Mouse (Mus musculus): ENCODE data around the gene Bsx. TPM values are rescaled to one million over a fixed set of nuclear protein-coding genes. Genes with fewer than 3 reads are reported as not detected.

Bsx gene
- total RNA-seq (2021), result not detected
- long read RNA-seq, experiment 1, result 0 reads
- long read RNA-seq, experiment 2, result 0 reads

- intact Hi-C loops (cut with DNase I; ENCODE audit: low total_unique reads), result no loop called here
- peak; percentile 62 for DNase-seq
Measured at GRCm38 (mm10) chr9:40873556-40874470, at the start of gene Bsx. TSS of gene Bsx (plus strand) at chr9:40874127.

- intact Hi-C loops (cut with DNase I; ENCODE audit: low total_unique reads), result no loop called here
- no peak for DNase-seq
Measured at GRCm38 (mm10) chr9:40825601-40826000, 48.3 kb upstream of the Bsx start.

DNA sequence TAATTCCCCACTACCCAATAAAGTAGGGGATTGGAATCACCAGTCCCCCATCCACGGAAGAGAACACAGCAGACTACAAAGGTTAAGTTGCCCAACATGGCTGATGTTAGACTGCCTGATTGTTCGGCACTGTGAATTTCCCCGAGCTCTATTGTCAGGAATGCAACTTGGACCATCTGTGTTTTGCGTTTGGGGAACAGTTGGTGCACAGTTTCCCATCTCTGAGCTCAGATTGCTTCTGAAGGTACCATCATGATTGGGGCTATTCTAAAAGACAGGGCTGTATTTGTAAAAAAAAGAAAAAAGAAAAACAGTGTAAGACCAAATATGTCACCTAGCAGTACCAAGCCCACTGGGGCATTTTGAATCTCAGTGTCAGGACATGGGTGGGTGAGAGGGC is 46.6 kb upstream of the Bsx start:
- intact Hi-C loops (cut with DNase I; ENCODE audit: low total_unique reads), result no loop called here
- DNase-seq, result no peak

- peak; percentile 68 for DNase-seq
- intact Hi-C loops (cut with DNase I; ENCODE audit: low total_unique reads), result loop anchor here (10.0 kb wide), 1 partner anchor 150 kb away; no protein-coding TSS in a partner anchor
Measured at GRCm38 (mm10) chr9:40834569-40834968, 39.4 kb upstream of the Bsx start.

DNA sequence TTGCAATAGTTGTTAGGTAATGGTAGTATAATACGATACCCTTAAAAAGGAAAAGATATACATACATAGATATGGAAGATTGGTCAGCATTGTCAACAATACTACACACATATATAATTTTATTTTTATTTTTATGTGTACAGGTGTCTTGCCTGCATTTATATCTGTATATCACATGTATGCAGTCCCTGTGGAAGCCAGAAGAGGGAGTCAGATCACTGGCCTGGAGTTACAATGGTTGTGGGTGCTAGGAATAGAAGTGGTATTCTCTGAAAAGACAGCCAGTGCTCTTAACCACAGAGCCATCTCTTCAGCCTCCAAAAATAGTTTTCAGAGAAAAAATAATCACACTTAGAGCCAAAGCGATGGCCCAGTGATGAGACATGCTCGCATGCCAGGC is 37.2 kb upstream of the Bsx start:
- intact Hi-C loops (cut with DNase I; ENCODE audit: low total_unique reads), result loop anchor here (10.0 kb wide), 1 partner anchor 148 kb away; no protein-coding TSS in a partner anchor
- DNase-seq, result no peak

DNA sequence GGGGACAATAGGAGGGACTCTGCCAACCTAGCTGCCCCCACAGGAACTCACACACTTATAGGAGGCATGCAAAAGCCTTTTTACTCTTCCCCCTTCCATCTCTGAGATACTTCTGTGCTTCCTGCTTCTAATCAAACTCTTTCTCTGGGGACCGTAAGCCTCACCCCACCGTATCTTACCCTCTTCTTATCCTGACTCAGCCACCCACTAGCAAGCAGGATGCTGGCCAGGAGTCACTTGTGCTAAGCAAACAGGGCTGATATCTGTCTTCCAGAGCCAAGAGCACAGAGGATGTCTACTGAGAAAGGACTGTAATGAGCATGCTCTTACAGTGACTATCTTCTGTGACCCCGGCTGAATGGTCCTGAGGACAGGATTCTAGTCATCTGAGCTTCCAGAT is 34.3 kb upstream of the Bsx start:
- intact Hi-C loops (cut with DNase I; ENCODE audit: low total_unique reads), result loop anchor here (10.0 kb wide), 1 partner anchor 145 kb away; no protein-coding TSS in a partner anchor
- DNase-seq, result no peak

DNA sequence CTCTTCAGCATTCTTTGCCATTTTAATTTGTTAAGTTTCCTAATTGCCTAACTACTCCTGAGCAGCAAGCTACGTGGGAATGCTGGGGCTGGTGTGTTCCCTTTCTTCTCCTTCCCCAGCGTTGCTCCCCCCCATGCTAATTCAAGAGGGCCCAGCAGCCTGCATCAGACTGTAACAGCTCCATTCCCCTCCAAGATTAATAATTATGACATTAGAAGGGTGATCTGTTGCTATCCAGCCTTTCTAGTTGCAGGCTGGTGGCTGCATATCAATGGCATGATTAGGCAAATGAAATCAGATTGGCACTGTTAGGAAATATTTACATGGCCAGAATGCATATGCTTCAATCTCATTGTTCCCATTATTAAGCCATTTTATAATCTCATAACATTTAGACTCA is 22.4 kb upstream of the Bsx start:
- intact Hi-C loops (cut with DNase I; ENCODE audit: low total_unique reads), result no loop called here
- DNase-seq, result no peak

DNA sequence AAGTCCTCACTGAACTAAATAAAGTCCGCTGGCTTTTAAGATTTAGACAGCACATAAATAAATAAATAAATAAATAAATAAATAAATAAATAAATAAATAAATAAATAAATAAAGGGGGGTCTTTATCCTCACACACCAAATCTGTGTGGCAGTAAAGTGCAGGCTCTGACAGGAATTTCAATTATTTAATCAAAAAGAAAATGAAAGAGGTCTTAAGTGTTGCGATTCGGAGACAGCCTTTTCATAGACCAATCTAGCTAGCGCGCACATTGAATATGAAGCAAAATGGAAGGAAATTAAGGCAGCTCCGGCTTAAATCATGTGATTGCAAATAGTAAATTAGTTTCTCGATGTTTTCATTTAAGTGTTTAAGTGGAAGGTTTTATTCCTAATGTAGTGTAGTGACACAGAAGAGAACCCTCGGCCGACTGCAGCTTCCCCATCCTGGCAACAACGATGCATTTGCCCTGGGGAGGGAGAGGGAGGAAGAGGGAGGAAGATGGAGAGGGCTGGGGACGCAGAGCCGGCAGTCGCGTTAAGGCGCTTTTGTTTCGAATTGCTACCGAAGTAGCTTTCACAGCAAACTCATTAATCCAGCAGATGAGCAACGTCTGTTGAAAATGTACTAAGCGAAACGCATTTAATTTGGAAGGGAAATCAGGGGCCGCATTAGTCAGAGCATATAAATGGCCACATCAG is 15.3 kb upstream of the Bsx start:
- intact Hi-C loops (cut with DNase I; ENCODE audit: low total_unique reads), result no loop called here
- no peak for DNase-seq

DNA sequence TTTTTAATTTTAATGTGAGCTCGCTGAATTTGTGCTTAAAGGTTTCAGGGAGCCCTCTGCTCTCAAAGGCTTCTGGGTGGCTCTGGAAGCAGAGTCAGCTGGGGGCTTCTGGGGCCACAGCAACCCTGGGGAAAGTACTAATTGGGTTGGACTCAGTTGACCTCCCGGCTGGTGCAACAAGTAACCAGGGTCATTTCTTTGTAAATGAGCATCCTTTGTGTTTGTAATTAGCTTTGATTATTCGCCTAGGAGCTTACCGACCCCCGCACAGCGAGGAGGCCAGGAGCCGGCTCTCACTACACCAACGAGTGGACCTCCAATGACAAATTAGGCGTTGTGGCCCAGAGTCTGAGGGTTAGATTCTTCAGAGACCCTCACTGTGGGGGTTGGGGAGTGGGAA is 14.7 kb upstream of the Bsx start:
- DNase-seq, result no peak
- intact Hi-C loops (cut with DNase I; ENCODE audit: low total_unique reads), result no loop called here

DNA sequence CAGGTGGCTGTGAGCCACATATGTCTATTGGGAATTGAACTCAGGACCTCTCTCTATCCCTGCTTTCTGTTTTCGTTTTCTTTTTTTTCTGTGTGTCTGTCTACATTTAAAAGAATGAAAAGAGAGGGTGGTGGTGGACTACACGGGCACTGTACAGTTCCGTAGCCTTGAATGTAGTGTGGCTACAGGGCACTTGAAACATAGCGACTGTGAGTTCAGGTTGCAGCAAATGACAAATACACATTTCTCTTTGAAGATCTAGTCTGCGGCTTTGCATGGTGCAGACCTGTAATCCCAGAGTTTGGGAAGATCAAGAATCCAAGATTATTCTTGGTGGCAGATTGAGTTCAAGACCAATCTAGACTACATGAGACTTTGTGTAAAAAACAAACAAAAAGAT is 3.6 kb upstream of the Bsx start:
- intact Hi-C loops (cut with DNase I; ENCODE audit: low total_unique reads), result no loop called here
- DNase-seq, result no peak

GRCm38 (mm10) chr9:40871369-40872155 is 2.4 kb upstream of the Bsx start:
- DNase-seq, result no peak
- intact Hi-C loops (cut with DNase I; ENCODE audit: low total_unique reads), result no loop called here

- intact Hi-C loops (cut with DNase I; ENCODE audit: low total_unique reads), result no loop called here
- DNase-seq, result no peak
Measured at GRCm38 (mm10) chr9:40872156-40872478, 1.8 kb upstream of the Bsx start.

DNA sequence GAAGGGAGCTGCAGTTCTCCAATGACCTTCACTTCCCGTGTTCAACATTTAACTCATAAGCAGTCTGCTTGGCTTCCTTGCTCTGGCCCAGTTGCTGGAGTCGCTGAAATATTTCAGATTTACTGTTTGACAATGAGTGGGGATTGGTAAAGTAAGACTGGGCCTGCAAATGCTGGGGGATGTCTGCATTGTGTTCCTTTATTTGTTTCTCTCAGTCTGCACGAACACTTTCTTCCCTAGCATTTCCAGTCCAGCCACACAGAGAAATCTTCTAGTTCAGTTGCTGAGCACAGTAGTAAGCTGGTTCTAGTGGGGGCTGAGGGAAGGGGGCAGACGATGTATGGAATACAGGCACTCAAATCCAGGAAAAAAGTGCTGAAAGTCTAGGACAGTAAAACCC is 1.0 kb downstream of the Bsx start:
- intact Hi-C loops (cut with DNase I; ENCODE audit: low total_unique reads), result no loop called here
- no peak for DNase-seq

DNA sequence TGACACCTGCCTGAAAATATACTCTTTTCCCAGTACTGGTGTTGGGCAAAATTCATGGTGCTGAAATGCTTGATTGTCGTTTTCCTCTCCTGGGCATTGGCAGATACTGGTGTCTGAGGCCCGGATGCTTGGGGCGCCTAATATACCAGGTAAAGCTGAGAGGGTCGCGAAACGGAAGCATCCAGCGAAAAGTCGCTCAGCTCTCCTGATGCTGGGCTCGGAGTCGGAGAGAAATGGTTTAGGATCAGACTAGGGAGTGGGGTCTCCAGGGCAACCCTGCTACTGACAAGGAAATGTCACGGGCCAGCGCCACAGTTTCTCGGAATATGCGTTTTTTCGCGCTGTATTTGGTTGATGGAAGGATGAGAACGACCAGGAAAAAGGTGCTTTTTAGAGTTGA is 1.5 kb downstream of the Bsx start:
- no peak for DNase-seq
- intact Hi-C loops (cut with DNase I; ENCODE audit: low total_unique reads), result no loop called here

GRCm38 (mm10) chr9:40876164-40876563 is 2.2 kb downstream of the Bsx start:
- DNase-seq, result no peak
- intact Hi-C loops (cut with DNase I; ENCODE audit: low total_unique reads), result no loop called here

DNA sequence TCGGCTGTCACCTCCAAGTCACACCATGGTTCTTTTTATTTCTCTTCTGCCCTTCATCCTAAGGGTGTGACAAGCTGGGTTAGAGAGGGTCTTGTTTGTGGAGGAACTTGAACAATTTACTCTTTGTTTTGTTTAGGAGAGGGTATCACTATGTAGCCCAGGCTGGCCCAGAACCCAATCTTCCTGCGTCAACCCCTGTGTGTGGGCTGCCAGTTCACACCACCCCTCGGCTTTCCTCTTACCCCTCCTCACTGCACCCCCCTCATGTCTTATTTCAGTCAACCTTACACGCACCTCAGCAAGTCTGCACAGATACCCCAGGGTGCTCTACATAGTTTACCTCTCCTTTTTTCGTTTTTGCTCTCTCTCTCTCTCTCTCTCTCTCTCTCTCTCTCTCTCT is 2.8 kb downstream of the Bsx start:
- DNase-seq, result no peak
- intact Hi-C loops (cut with DNase I; ENCODE audit: low total_unique reads), result no loop called here

- no peak for DNase-seq
- intact Hi-C loops (cut with DNase I; ENCODE audit: low total_unique reads), result no loop called here
Measured at GRCm38 (mm10) chr9:40877146-40877880, 3.4 kb downstream of the Bsx start.

DNA sequence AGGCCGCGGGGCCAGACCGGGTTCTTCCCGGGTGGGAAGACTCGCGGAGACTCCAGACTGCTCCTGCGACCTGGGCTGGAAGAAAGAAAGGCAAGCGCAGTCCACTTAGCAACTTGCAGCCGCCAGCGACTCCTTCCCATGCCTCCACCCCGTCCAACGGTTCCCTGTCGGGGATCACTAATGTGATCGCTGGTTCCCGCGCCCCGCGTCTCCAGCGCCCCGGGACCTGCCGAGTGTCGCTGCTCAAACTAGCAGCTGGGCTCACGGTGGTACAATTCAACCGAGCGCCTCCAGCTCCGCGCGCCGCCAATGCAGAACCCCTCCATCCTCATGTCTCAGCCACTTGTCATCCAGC is 3.9 kb downstream of the Bsx start:
- no peak for DNase-seq
- intact Hi-C loops (cut with DNase I; ENCODE audit: low total_unique reads), result no loop called here

- intact Hi-C loops (cut with DNase I; ENCODE audit: low total_unique reads), result no loop called here
- DNase-seq, result no peak
Measured at GRCm38 (mm10) chr9:40878291-40878945, 4.5 kb downstream of the Bsx start.
